Mouse (Mus musculus): ENCODE measurements around the gene Ppp2r2c. TPM values are rescaled to one million over a fixed set of nuclear protein-coding genes. Genes with fewer than 3 reads are reported as not detected.
A peak's percentile ranks its signal among the peaks of the same experiment; 100 is the strongest.

Ppp2r2c gene
- under 1 TPM; 0.17 to 0.18 TPM for total RNA-seq (2021)

- DNase-seq (ENCODE audit: low spot score) = no peak
- intact Hi-C loops (cut with DNase I) = no loop called here
These were observed at the start of gene Ppp2r2c for GRCm38 (mm10) chr5:36868266-36869090. Ppp2r2c (plus strand) TSS chr5:36868513.

DNA sequence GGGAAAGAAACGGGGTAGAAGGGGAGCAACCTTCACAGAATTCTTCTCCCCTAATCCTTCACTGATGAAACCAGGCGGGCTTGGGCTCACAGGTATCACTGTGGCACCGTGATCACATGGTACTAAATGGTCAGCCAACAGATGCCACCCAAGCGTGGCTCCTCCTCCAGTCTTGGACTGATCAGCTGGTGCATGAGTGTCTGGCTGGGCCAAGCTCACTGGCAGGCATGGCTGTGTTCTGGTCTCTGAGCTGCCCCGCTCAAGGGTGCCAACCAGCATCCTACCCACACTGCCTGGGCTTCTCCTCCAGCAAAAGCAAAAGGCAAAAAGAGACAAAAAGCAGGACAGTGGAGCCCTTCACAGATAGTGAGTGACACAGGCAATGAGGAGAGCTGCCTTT is 48.6 kb upstream of the Ppp2r2c start:
- no peak for DNase-seq (ENCODE audit: low spot score)
- intact Hi-C loops (cut with DNase I) = no loop called here

DNA sequence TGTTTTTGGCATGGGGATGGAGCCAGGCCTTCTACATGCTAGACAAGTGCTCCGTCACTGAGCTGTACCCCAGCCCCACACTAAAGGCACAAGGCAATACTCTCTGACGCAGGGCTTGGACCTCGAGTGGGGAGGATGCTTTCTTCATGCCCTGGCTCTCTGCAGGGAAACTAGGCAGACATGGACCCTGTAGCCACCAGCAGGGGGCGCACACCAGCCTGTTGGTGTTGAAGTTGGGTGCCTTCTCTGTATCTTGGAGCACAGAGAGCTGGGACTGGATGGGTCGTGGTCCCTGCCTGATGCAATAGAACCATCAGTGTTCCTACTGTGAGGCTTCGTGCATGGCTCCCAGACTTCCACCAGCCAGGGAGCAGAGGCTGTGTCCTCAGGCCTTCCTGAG is 48.2 kb upstream of the Ppp2r2c start:
- DNase-seq (ENCODE audit: low spot score) = no peak
- intact Hi-C loops (cut with DNase I) = no loop called here

DNA sequence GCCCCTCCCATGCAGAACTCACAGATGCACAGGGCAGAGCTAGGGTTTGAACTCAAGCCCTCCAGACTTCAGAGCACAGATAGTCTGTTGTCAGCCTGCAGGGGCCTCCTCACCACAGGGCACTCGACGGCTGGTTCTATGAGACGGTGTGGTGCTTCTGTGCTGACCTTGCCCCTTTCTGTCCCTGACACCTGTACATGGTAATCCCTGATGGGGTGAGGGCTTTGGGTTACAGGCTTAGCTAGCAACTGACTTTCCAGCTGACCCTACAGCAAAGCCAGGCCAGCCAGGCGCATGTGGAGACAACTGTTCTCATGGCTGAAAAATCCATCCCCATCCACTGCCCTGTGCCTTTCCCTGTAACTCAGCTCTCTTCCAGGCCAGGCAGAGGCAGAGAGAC is 45.4 kb upstream of the Ppp2r2c start:
- intact Hi-C loops (cut with DNase I) = no loop called here
- DNase-seq (ENCODE audit: low spot score) = no peak

- DNase-seq (ENCODE audit: low spot score) = no peak
- intact Hi-C loops (cut with DNase I) = no loop called here
These were observed 39.2 kb upstream of the Ppp2r2c start for GRCm38 (mm10) chr5:36829098-36829497.

- intact Hi-C loops (cut with DNase I) = no loop called here
- peak; percentile 78 for DNase-seq (ENCODE audit: low spot score)
These were observed 38.1 kb upstream of the Ppp2r2c start, which contains the start of gene Man2b2 for GRCm38 (mm10) chr5:36829913-36830879. Man2b2 (minus strand) TSS chr5:36830653.

- intact Hi-C loops (cut with DNase I) = no loop called here
These were observed 37.0 kb upstream of the Ppp2r2c start for GRCm38 (mm10) chr5:36831272-36831671.

DNA sequence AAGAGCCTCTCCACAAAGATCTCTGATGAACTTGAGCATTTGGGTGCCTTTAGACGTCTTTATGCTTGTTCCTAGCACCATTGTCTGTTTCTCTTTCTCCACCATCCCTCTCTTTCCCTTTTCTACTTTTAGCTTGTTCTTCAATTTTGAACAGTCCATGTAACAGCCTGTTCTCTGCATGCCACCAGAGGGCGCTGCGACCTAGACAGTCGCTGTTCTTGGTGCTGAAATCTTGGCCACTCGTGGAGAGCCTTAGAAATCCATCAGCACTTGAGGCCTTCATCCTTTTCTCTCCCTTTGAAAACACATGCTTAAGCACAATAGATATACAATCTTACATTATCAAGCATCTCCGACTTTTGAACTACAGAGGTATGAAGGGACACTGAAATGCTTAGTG is 32.4 kb upstream of the Ppp2r2c start:
- DNase-seq (ENCODE audit: low spot score) = no peak
- intact Hi-C loops (cut with DNase I) = loop anchor here (2.0 to 5.0 kb wide), 2 partner anchors 87 to 166 kb away; no protein-coding TSS in a partner anchor

More at GRCm38 (mm10) chr5:36831272-36831671, 37.0 kb upstream of the Ppp2r2c start:
- no peak for DNase-seq (ENCODE audit: low spot score)

DNA sequence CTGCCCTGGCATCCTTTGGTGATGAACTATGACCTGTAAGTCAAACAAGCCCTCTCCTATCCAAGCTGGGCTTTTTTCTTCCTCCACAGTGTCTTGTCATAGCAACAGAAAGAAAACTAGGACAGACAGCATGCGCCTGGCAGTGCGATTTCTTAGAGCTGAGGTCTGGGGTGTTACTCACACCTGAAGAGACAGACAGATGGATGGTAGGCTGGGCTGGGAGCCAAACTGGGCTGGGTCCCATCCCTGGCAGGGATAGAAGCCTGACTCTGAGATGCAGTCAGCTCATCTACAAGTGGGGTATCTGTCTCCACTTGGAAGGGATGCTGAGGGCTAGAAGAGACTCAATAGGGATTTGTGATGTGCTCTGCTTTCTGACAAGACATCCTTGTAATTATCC is 29.3 kb upstream of the Ppp2r2c start:
- no peak for DNase-seq (ENCODE audit: low spot score)
- intact Hi-C loops (cut with DNase I) = loop anchor here (5.0 kb wide), 1 partner anchor 163 kb away; no protein-coding TSS in a partner anchor

DNA sequence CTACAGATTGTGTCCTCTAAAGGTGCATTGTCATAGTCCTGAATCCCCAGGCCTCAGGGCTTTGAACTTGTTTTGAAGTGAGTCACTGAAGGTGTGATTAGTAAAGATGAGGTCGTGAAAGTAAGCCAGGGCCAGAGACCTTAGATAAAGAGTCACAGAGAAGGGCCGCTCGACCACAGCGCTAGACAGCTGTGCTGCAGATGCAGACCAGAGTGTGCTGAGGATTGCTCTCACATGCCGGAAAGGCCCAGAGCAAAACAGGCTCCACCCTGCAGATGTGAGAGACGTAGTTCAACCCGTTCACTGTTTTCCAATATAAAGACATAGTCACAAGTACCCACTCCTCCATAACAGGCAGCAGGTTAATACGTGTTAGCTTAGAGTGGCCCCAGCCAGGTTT is 28.7 kb upstream of the Ppp2r2c start:
- intact Hi-C loops (cut with DNase I) = loop anchor here (5.0 kb wide), 1 partner anchor 163 kb away; no protein-coding TSS in a partner anchor
- no peak for DNase-seq (ENCODE audit: low spot score)

GRCm38 (mm10) chr5:36840092-36840491 is 28.2 kb upstream of the Ppp2r2c start:
- DNase-seq (ENCODE audit: low spot score) = no peak
- intact Hi-C loops (cut with DNase I) = no loop called here

DNA sequence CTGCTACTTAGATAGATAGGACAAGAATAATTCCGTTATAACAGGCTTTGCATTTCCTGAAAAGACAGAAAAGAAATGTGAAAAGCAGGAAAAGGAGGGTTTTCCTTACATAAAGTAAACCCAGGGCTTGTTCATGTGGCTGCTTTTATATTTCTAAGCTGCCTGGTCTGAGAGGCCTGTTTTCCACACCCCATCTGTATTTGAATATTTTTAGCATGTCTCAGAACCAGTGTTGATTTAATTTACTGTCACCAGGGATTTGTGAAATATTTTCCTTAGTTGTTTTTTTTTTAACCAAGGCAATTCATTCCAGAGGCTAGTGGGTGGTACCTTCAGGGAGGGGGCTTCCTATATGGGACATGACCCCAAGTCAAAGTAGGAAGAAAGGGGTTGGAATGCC is 26.6 kb upstream of the Ppp2r2c start:
- intact Hi-C loops (cut with DNase I) = no loop called here

DNA sequence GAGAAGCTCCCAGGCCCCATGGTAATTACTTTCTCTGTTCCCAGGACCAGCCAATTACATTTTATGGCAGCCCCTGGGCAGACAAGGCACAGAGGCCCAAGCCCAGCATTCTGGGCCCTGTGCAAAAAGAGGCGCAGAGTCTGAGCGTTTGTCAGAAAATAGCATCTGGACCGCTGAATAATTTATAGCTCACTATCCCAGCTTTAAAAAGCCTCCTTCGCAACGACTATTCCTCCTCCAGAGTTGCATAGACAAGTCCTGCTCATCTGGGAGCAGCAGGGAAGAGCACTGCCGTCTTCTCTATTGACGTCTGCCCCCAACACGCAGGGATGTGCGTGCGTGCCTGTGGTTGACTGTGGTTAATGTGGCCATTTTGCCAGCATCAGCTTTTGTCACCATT is 23.8 kb upstream of the Ppp2r2c start:
- DNase-seq (ENCODE audit: low spot score) = no peak
- intact Hi-C loops (cut with DNase I) = no loop called here

More for the DNA sequence above, 26.6 kb upstream of the Ppp2r2c start:
- DNase-seq (ENCODE audit: low spot score) = no peak

GRCm38 (mm10) chr5:36851572-36851971 is 16.7 kb upstream of the Ppp2r2c start:
- intact Hi-C loops (cut with DNase I) = no loop called here
- no peak for DNase-seq (ENCODE audit: low spot score)

GRCm38 (mm10) chr5:36855180-36855579 is 13.1 kb upstream of the Ppp2r2c start:
- intact Hi-C loops (cut with DNase I) = no loop called here
- no peak for DNase-seq (ENCODE audit: low spot score)

GRCm38 (mm10) chr5:36856529-36856928 is 11.8 kb upstream of the Ppp2r2c start:
- no peak for DNase-seq (ENCODE audit: low spot score)
- intact Hi-C loops (cut with DNase I) = no loop called here

DNA sequence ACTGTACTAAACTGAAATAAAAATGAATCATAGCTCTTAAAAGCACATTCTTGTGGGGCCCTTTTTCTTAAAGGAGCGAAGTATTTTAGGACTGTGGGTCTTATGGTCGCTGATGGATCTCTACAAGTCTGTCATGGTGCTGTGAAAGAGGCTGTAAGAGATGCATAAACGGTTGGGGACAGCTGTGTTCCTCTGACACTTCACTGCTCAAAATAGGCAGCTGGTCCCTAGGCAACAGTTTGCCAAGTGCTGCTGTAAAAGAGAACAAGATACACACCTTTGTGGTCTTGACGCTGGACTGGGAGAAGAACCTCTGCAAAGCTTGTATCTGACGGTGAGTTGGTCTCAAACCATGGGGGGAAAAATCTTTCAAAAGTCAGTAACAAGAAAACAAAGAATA is 10.8 kb upstream of the Ppp2r2c start:
- intact Hi-C loops (cut with DNase I) = no loop called here
- DNase-seq (ENCODE audit: low spot score) = no peak

DNA sequence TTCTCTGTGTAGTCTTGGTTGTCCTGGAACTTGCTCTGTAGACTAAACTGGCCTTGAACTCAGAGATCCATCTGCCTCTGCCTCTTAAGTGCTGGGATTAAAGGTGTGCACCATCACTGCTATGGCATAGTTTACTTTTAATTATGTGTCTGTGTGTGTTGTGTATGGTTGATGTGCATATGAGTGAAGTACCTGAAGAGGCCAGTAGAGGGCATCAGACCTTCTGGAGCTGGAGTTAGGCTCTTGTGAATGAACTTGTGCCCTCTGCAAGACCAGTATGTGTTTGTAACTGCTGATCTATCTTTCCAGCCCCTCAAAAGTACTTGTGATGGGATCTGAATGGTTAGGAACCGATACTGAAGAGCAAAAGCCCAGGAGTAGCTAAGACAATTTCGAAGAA is 7.2 kb upstream of the Ppp2r2c start:
- intact Hi-C loops (cut with DNase I) = no loop called here
- DNase-seq (ENCODE audit: low spot score) = no peak

DNA sequence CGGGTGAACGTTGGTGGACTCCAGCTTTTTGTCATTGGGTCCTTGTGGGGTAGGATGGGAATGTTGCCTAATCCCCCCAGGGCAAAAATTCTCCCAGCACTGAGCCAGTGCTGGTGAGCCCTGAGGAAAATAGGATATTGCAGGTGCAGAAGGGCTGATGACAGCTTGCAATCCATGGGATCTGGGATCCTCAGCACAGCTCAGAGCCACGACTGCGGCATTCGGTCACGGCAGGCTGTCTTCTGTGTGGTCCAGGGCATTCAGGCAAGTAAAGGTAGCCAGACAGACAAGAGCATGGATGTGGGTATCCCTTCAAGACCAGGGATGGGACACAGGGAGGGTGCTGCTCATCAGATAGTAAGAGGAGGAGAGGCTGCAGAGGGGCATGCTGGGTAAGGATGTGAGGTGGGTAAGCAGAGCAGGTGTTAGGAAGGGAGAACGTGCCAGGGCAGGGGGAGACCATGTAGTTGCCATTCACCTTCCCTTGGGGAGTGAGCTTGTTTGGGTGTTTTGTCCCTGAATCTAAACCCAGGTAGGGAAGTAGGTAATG is 1.5 kb upstream of the Ppp2r2c start:
- no peak for DNase-seq (ENCODE audit: low spot score)
- intact Hi-C loops (cut with DNase I) = no loop called here

GRCm38 (mm10) chr5:36867561-36867960 is 752 bp upstream of the Ppp2r2c start:
- DNase-seq (ENCODE audit: low spot score) = no peak
- intact Hi-C loops (cut with DNase I) = no loop called here
